Mouse (Mus musculus): ENCODE measurements around the gene Olfr1133. TPM values are rescaled to one million over a fixed set of nuclear protein-coding genes. Genes with fewer than 3 reads are reported as not detected.

Olfr1133 gene
- not detected in 2 replicates for polyA plus RNA-seq (2012; rRNA removed)

GRCm38 (mm10) chr2:87647274-87647673 is at the start of gene Olfr1133:
Gene Olfr1133, minus strand, starts transcription at chr2:87647374.

GRCm38 (mm10) chr2:87693847-87694246 is 46.7 kb upstream of the Olfr1133 start, which contains the start of gene Olfr1136:
Gene Olfr1136, minus strand, starts transcription at chr2:87693947.

GRCm38 (mm10) chr2:87673564-87673963 is 26.4 kb upstream of the Olfr1133 start, which contains the start of gene Olfr1135:
Gene Olfr1135, minus strand, starts transcription at chr2:87673664.

GRCm38 (mm10) chr2:87658360-87658759 is 11.2 kb upstream of the Olfr1133 start, which contains the start of gene Olfr1134:
Gene Olfr1134, minus strand, starts transcription at chr2:87658460.

GRCm38 (mm10) chr2:87637435-87637834 is 9.7 kb downstream of the Olfr1133 start, which contains the start of gene Olfr1132:
Gene Olfr1132, minus strand, starts transcription at chr2:87637535.

GRCm38 (mm10) chr2:87626804-87627203 is 20.4 kb downstream of the Olfr1133 start, which contains the start of gene Olfr1131:
Gene Olfr1131, plus strand, starts transcription at chr2:87627104.

GRCm38 (mm10) chr2:87605912-87606311 is 41.3 kb downstream of the Olfr1133 start, which contains the start of gene Olfr1130:
Gene Olfr1130, plus strand, starts transcription at chr2:87606212.

Other genes with a start within 250 kb of the Olfr1133 start
- gene Olfr1123, start 230.7 kb downstream of the Olfr1133 start, polyA plus RNA-seq (2012; rRNA removed), result not detected in 2 replicates
- not detected in 2 replicates for gene Olfr1124, start 217.1 kb downstream of the Olfr1133 start, polyA plus RNA-seq (2012; rRNA removed)
- gene Olfr1126, start 193.4 kb downstream of the Olfr1133 start, polyA plus RNA-seq (2012; rRNA removed), result not detected in 2 replicates
- not detected in 2 replicates for gene Pramel7, start 150.3 kb downstream of the Olfr1133 start, polyA plus RNA-seq (2012; rRNA removed)
- not detected in 2 replicates for gene Pramel6, start 140.8 kb downstream of the Olfr1133 start, polyA plus RNA-seq (2012; rRNA removed)
- gene Olfr153, start 115.6 kb downstream of the Olfr1133 start, polyA plus RNA-seq (2012; rRNA removed), result not detected in 2 replicates
- not detected in 2 replicates for gene Olfr1128, start 101.8 kb downstream of the Olfr1133 start, polyA plus RNA-seq (2012; rRNA removed)
- gene Olfr1129, start 73.5 kb downstream of the Olfr1133 start, polyA plus RNA-seq (2012; rRNA removed), result not detected in 2 replicates
- gene Olfr1130, start 41.2 kb downstream of the Olfr1133 start, polyA plus RNA-seq (2012; rRNA removed), result not detected in 2 replicates
- not detected in 2 replicates for gene Olfr1131, start 20.3 kb downstream of the Olfr1133 start, polyA plus RNA-seq (2012; rRNA removed)
- gene Olfr1132, start 9.8 kb downstream of the Olfr1133 start, polyA plus RNA-seq (2012; rRNA removed), result not detected in 2 replicates
- gene Olfr1134, start 11.1 kb upstream of the Olfr1133 start, polyA plus RNA-seq (2012; rRNA removed), result not detected in 2 replicates
- not detected in 2 replicates for gene Olfr1135, start 26.3 kb upstream of the Olfr1133 start, polyA plus RNA-seq (2012; rRNA removed)
- gene Olfr1136, start 46.6 kb upstream of the Olfr1133 start, polyA plus RNA-seq (2012; rRNA removed), result not detected in 2 replicates
- not detected in 2 replicates for gene Olfr1137, start 65.8 kb upstream of the Olfr1133 start, polyA plus RNA-seq (2012; rRNA removed)
- not detected in 2 replicates for gene Olfr1138, start 92.6 kb upstream of the Olfr1133 start, polyA plus RNA-seq (2012; rRNA removed)
- gene Olfr1140, start 96.4 kb upstream of the Olfr1133 start, polyA plus RNA-seq (2012; rRNA removed), result 0.11 TPM in 1 of 2 replicates, not detected in the other
- gene Olfr1141, start 106.6 kb upstream of the Olfr1133 start, polyA plus RNA-seq (2012; rRNA removed), result not detected in 2 replicates
- gene Olfr152, start 132.1 kb upstream of the Olfr1133 start, polyA plus RNA-seq (2012; rRNA removed), result not detected in 2 replicates
- gene Olfr1143, start 153.2 kb upstream of the Olfr1133 start, polyA plus RNA-seq (2012; rRNA removed), result not detected in 2 replicates
- not detected in 2 replicates for gene Olfr1145, start 162.4 kb upstream of the Olfr1133 start, polyA plus RNA-seq (2012; rRNA removed)
- not detected in 2 replicates for gene Olfr1148, start 183.2 kb upstream of the Olfr1133 start, polyA plus RNA-seq (2012; rRNA removed)
- gene Olfr1150-ps1, start 196.6 kb upstream of the Olfr1133 start, polyA plus RNA-seq (2012; rRNA removed), result not detected in 2 replicates
- gene Olfr1151, start 208.5 kb upstream of the Olfr1133 start, polyA plus RNA-seq (2012; rRNA removed), result not detected in 2 replicates
- gene Olfr1152, start 219.1 kb upstream of the Olfr1133 start, polyA plus RNA-seq (2012; rRNA removed), result not detected in 2 replicates
- not detected in 2 replicates for gene Olfr1153, start 247.6 kb upstream of the Olfr1133 start, polyA plus RNA-seq (2012; rRNA removed)

Data from central nervous system, embryonic 18 days (tissue).